Mouse (Mus musculus): ENCODE measurements around the gene Kmt2b. TPM values are rescaled to one million over a fixed set of nuclear protein-coding genes. Genes with fewer than 3 reads are reported as not detected.

Kmt2b gene
- 106 TPM for total RNA-seq (2023)

GRCm38 (mm10) chr7:30588676-30589434 lies at the start of gene Kmt2b:
TSS of gene Kmt2b (minus strand) at chr7:30588726.

GRCm38 (mm10) chr7:30635752-30636151 lies 47.2 kb upstream of the Kmt2b start, which contains the start of gene Etv2:
TSS of gene Etv2 (minus strand) at chr7:30635852.

GRCm38 (mm10) chr7:30625530-30626384 lies 37.2 kb upstream of the Kmt2b start, which contains the start of gene Cox6b1:
TSS of gene Cox6b1 (minus strand) at chr7:30626151.

DNA sequence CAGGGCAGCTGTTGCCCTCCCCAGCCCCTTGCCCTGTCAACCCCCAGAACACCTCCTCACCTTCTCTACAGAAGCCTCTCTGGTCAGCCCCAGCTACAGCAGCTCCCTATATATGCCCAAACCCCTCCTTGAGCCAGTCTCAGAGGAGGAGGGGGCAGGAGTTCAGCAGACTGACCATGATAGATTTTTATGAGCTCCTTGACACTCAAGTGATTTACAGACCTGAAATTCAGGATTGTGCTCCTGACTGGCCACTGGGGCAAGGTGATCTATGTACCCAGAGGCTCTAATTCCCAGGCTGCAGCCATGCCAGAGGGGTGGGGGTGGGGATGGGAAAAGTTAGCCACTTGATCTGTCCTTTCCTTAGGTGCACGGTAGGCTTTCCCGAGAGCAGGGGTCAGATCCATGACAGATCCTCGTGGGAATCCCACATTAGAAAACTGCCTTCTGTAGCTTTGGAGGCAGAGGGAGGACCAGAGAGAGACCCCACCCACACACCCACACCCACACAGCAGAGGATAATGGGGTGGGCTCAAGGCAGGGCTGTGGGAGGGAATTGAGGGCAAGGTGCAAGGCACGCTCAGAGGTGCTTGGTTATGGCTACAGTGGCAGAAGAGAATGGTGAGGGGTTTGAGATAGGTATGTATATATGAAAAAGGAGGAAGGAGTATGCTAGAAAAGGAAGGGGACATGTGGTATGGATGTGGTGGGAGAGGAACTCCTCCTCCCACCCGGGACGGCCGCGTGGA lies 24.3 kb upstream of the Kmt2b start, which contains the start of gene Upk1a:
Gene Upk1a, minus strand, starts transcription at position 194 of the 749 bp plus-strand sequence.

DNA sequence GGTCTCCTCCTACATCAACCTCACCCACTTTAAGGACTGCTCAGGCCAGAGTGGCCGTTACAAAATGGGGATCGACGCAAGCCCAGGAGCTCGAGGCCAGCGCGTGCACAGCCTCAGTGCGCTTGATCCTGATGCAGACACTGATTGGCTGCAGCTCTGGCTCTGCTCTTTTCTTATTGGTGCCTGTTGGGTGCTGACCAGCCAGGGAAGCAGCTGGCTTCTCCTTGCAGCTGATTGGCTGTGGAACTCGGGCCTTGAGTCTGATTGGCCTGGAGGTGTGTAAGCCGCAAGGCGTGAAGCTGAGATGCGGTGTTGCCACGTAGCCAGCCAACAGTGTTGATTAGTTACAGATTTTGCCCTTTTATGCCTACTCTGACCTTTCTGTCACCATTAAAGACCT lies 10.3 kb upstream of the Kmt2b start, which contains the start of gene Zbtb32:
Gene Zbtb32, minus strand, starts transcription at position 124 of the 400 bp plus-strand sequence.

GRCm38 (mm10) chr7:30564970-30565571 lies 23.5 kb downstream of the Kmt2b start, which contains the start of gene Igflr1:
TSS of gene Igflr1 (plus strand) at chr7:30565427.

GRCm38 (mm10) chr7:30563117-30563905 lies 25.2 kb downstream of the Kmt2b start, which contains the start of the genes U2af1l4, Gm49396 and Psenen:
TSS of gene U2af1l4 (plus strand) at chr7:30563301.
TSS of gene Gm49396 (plus strand) at chr7:30563344.
TSS of gene Psenen (minus strand) at chr7:30563627.

GRCm38 (mm10) chr7:30559443-30559954 lies 29.0 kb downstream of the Kmt2b start, which contains the start of gene Lin37:
TSS of gene Lin37 (minus strand) at chr7:30559838.

DNA sequence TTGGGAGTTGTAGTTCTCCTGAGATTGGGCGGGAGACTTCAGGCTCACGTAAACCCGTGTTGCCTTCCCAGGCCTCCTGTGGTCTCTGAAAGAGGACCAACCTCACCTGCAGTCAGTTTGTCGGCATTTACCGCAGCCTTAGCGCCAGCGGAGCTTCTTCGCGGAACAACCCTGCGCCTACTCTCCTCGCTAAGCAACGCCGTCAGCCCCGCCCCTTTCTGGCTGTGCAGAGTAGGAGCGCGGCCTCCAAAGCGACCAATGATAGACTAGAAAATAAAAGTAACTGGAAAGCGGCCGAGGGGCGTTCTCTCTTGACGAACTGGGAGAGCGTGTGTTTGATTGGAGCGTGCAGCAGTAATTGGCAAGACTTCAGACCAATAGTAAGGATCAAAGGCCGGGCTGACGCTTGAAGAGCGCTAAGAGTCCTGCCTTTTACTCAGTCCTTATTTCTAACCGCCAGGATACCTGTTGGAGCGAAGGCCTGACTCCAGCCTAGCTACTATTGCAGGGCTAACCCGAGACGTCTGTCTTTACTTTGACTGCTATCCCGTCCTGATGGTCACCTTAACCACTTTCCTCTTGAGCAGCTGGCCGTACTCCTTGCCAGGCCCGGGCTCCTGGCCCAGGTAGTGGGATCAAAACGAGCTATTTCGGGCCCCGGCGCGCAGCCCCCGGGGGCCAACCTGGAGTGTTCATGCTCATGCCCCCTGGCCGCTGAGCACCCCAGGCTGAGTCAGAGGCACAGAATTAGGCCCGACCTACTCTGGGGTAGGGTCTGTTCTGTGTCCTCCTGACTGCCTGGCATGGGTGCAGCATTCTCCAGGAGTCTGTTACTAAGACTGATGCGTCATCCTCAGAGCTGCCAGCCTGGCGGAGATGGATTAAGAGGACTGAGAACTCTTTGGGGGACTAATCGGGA lies 36.2 kb downstream of the Kmt2b start, which contains the start of the genes Hspb6 and Proser3:
Gene Hspb6, plus strand, starts transcription at position 77 of the 919 bp plus-strand sequence.
Gene Proser3, minus strand, starts transcription at position 198 of the 919 bp plus-strand sequence.

GRCm38 (mm10) chr7:30534633-30535577 lies 53.6 kb downstream of the Kmt2b start, which contains the start of gene Arhgap33:
TSS of gene Arhgap33 (minus strand) at chr7:30535060.

Other genes starting within 250 kb of the Kmt2b start
- gene Lrfn3, start 226.0 kb downstream of the Kmt2b start, total RNA-seq (2023) = not detected
- gene Tyrobp, start 175.0 kb downstream of the Kmt2b start, total RNA-seq (2023) = 21.2 TPM
- 181 TPM for gene Hcst, start 168.9 kb downstream of the Kmt2b start, total RNA-seq (2023)
- gene Nfkbid, start 167.0 kb downstream of the Kmt2b start, total RNA-seq (2023) = 60.6 TPM
- gene Aplp1, start 143.2 kb downstream of the Kmt2b start, total RNA-seq (2023) = 0.37 TPM
- gene Kirrel2, start 131.0 kb downstream of the Kmt2b start, total RNA-seq (2023) = not detected
- gene Nphs1, start 130.4 kb downstream of the Kmt2b start, total RNA-seq (2023) = not detected
- gene Prodh2, start 95.1 kb downstream of the Kmt2b start, total RNA-seq (2023) = not detected
- gene Arhgap33, start 53.7 kb downstream of the Kmt2b start, total RNA-seq (2023) = 7.0 TPM
- gene Hspb6, start 36.5 kb downstream of the Kmt2b start, total RNA-seq (2023) = 4.1 TPM
- 11.5 TPM for gene Proser3, start 36.4 kb downstream of the Kmt2b start, total RNA-seq (2023)
- 39.9 TPM for gene Lin37, start 28.9 kb downstream of the Kmt2b start, total RNA-seq (2023)
- 77.5 TPM for gene U2af1l4, start 25.4 kb downstream of the Kmt2b start, total RNA-seq (2023)
- 30.1 TPM for gene Gm49396, start 25.4 kb downstream of the Kmt2b start, total RNA-seq (2023)
- gene Psenen, start 25.1 kb downstream of the Kmt2b start, total RNA-seq (2023) = 104 TPM
- gene Igflr1, start 23.3 kb downstream of the Kmt2b start, total RNA-seq (2023) = 48.2 TPM
- gene Zbtb32, start 10.2 kb upstream of the Kmt2b start, total RNA-seq (2023) = not detected
- 0.49 TPM for gene Upk1a, start 24.1 kb upstream of the Kmt2b start, total RNA-seq (2023)
- gene Cox6b1, start 37.4 kb upstream of the Kmt2b start, total RNA-seq (2023) = 185 TPM
- not detected for gene Etv2, start 47.1 kb upstream of the Kmt2b start, total RNA-seq (2023)
- gene Rbm42, start 61.6 kb upstream of the Kmt2b start, total RNA-seq (2023) = 91.5 TPM
- 37.6 TPM for gene Haus5, start 76.3 kb upstream of the Kmt2b start, total RNA-seq (2023)
- gene Pmis2, start 82.9 kb upstream of the Kmt2b start, total RNA-seq (2023) = not detected
- not detected for gene 2200002J24Rik, start 110.2 kb upstream of the Kmt2b start, total RNA-seq (2023)
- gene Atp4a, start 123.5 kb upstream of the Kmt2b start, total RNA-seq (2023) = not detected
- 47.1 TPM for gene Tmem147, start 140.8 kb upstream of the Kmt2b start, total RNA-seq (2023)
- gene Gapdhs, start 155.0 kb upstream of the Kmt2b start, total RNA-seq (2023) = not detected
- gene Sbsn, start 162.7 kb upstream of the Kmt2b start, total RNA-seq (2023) = 6.2 TPM
- not detected for gene Dmkn, start 175.0 kb upstream of the Kmt2b start, total RNA-seq (2023)
- not detected for gene Krtdap, start 199.2 kb upstream of the Kmt2b start, total RNA-seq (2023)
- 1.3 TPM for gene Ffar2, start 235.0 kb upstream of the Kmt2b start, total RNA-seq (2023)

Data from CD8-positive naive resting alpha-beta T cell, adult 57 days (primary cell).